Mouse (Mus musculus): Measurements from ENCODE around the gene Slc30a9.

DNA sequence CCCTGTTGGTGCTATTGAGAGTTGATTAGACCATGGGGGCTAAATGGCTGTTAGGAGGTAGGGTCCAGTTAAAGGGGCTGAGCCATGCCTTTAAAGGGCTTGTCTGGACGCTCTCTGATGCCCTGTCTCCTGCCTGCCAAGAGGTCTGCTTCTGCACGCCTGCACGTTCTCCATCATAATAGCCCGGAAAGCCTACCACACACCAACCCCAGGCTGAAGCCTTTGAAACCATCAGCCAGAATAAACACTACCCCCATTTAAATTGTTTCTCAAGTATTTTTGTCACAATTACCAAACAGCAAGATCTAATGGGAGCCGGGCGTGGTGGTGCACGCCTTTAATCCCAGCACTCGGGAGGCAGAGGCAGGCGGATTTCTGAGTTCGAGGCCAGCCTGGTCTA, 55.6 kb downstream of the Slc30a9 start:
- TF ChIP-seq CTCF (IDR thresholded peaks at IDR 0.05; ENCODE audit: insufficient read depth, low read length) = no peak
- TF ChIP-seq POLR2A (IDR thresholded peaks at IDR 0.05; ENCODE audit: borderline replicate concordance, extremely low read depth, low read depth, low read length) = no peak

Measured in lung, adult 2 months (tissue).